Mouse (Mus musculus) olfactory bulb, adult 2 months (tissue): ENCODE measurements around the gene Dlat.

Experiments used
- CTCF ChIP-seq: fragments of 200-500 bp; IDR thresholded peaks from 2 replicates; pipeline ENCODE4 v1.5.1; 2012; ENCODE audit warnings: low read depth, mild to moderate bottlenecking, low read length, moderate library complexity; ENCODE audit not compliant: insufficient read depth
- POLR2A ChIP-seq: fragments of 200-500 bp; IDR thresholded peaks from 2 replicates; pipeline ENCODE4 v1.6.1; 2012; ENCODE audit warnings: mild to moderate bottlenecking, low read depth, low read length, moderate library complexity; ENCODE audit not compliant: insufficient read depth

GRCm38 (mm10) chr9:50633059-50633458, 26.5 kb downstream of the Dlat start:
- no peak for TF ChIP-seq CTCF
- TF ChIP-seq POLR2A: no peak
